Mouse (Mus musculus): ENCODE data around the gene Hs3st6. TPM values are rescaled to one million over a fixed set of nuclear protein-coding genes. Genes with fewer than 3 reads are reported as not detected.

Gene Hs3st6
- polyA plus RNA-seq, 1 experiment, result 8.9 TPM

DNA sequence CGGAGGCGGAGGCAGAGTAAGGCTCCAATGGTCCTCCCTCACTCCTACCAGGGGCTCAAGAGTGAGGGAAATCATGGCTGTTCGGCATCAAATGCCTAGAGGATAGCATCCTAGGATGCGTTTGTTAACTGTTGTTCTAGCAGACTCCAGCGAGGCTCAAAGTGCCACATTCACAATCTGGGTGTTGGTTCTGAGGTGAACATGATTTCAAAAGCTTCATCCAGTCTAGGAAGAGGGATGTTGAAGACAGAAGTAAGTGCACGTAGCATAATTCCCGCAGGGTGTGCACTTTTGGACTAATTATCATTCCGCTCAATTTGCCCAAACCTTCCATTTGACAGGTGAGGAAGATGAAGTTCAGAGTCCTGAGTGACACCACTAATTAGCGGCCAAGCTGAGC lies 45.4 kb downstream of the Hs3st6 start:
- TF ChIP-seq POLR2A (IDR thresholded peaks at IDR 0.05; ENCODE audit: borderline replicate concordance, extremely low read depth, low read depth, low read length), result no peak

DNA sequence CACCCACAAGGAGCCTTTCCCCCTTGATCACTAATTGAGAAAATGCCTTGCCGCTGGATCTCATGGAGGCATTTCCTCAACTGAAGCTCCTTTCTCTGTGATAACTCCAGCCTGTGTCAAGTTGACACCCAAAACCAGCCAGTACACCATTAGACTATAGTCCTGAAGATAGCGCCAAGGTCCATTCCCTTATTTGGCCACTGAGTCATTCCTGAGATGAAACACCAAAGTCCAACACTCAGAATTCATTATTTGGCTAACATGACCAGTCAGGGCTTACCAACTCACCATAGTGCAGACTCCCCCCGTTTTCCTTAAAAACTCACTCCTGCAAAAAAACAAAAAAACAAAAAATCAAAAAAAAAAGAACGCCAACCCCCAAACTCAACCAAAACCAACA lies 46.7 kb downstream of the Hs3st6 start:
- no peak for TF ChIP-seq CTCF (IDR thresholded peaks at IDR 0.05; ENCODE audit: insufficient read depth, low read length)
- TF ChIP-seq POLR2A (IDR thresholded peaks at IDR 0.05; ENCODE audit: borderline replicate concordance, extremely low read depth, low read depth, low read length), result no peak
- 0 out of 2 replicates have a peak, but pooled peaks cover under 1% of the 10 kb centered on the region for H3K4me1 ChIP-seq (ENCODE audit: control insufficient read depth, insufficient read depth, low read length)
- no peak for DNase-seq
- 87% methylated on average over 4 of the region's 4 CpGs for WGBS
- H3K4me3 ChIP-seq (replicated peaks; ENCODE audit: extremely low read depth, low read depth, low read length), result no peak overlapping the region

More for the DNA sequence above, 45.4 kb downstream of the Hs3st6 start:
- H3K4me1 ChIP-seq (ENCODE audit: control insufficient read depth, insufficient read depth, low read length), result no peaks in the 10 kb centered on the region
- 59% methylated on average over 9 of the region's 9 CpGs for WGBS
- no peak for DNase-seq
- no peak overlapping the region for H3K4me3 ChIP-seq (replicated peaks; ENCODE audit: extremely low read depth, low read depth, low read length)

DNA sequence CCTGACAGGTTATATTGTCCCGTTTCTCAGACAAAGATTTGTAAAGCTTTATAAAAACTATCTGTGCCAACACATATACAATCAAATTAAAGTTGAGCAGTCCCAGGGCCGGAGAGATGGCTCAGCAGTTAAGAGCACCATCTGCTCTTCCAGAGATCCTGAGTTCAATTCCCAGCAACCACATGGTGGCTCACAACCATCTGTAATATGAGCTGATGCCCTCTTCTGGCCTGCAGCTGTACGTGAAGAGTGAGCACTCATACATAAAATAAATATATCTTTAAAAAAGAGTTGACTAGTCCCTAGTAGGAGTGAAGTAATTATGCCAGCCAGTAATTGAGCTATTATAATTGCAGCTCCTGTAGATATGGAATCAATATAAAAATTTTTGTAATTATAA lies 47.7 kb downstream of the Hs3st6 start:
- no peak for DNase-seq
- TF ChIP-seq POLR2A (IDR thresholded peaks at IDR 0.05; ENCODE audit: borderline replicate concordance, extremely low read depth, low read depth, low read length) (no peak), CTCF (IDR thresholded peaks at IDR 0.05; ENCODE audit: insufficient read depth, low read length) (no peak)
- Histone ChIP-seq H3K4me3 (replicated peaks; ENCODE audit: extremely low read depth, low read depth, low read length) (no peak overlapping the region), H3K4me1 (ENCODE audit: control insufficient read depth, insufficient read depth, low read length) (peaks cover 3% of the 10 kb centered on the region; the same call in 1 of the 2 replicates)
- WGBS, result 49% methylated on average over 3 of the region's 3 CpGs

DNA sequence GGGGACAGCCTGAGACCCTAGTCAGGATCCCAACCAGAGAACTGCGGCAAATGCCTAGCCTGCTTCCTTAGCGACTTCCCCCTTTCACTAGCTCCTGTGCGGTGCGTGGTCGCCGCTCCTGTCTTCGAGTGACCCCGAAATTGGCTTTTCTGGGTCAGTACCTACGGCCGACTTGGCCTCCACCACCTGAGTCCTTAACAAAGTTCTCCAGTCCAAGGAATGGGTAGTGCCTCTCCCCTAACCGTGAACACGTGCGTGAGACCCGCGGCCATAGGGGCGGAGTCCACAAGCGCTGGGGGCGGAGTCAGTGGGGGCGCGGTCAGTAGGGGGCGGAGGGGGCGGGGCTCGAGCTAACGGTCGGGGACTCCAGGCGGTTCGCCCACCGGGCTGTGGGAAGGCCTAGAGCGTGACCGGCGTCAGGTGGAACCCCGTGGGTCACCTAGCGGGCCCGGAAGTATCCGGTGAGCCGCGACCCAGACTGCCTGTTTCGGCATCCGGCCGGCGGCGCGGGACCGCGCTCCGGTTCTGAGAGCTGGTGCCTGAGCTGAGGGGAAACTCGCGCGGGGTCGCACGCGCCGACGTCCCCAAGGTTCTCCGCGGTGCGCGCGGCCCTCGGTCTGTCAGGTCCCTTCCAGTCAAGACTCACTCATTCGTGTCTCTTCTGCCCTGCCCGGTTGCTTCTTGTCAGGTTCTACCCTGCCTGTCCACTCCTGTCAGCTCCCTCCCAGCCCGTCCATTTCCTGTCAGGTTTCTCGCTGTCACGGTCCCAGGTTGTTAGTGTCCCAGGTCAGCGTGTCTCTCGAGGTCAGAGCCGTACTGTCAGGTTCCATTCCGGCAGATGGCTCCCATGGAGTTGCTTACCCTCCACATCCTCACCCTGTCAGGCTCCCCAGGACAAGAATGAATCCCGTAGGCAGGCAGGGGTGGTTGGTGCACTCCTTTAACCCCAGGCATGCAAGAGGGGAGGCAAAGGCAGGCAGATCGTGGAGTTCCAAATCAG lies 51.5 kb downstream of the Hs3st6 start, which contains the start of gene Meiob:
Gene Meiob, plus strand, starts transcription at position 338 of the 1,000 bp plus-strand sequence.
- WGBS, result under 1% methylated on average over 71 of the region's 71 CpGs
- TF ChIP-seq CTCF (IDR thresholded peaks at IDR 0.05; ENCODE audit: insufficient read depth, low read length), result no peak
- no peak for TF ChIP-seq POLR2A (IDR thresholded peaks at IDR 0.05; ENCODE audit: borderline replicate concordance, extremely low read depth, low read depth, low read length)
- H3K4me1 ChIP-seq (ENCODE audit: control insufficient read depth, insufficient read depth, low read length), result peaks cover 3% of the 10 kb centered on the region; the same call in 1 of the 2 replicates
- peak; percentile 70 for DNase-seq
- peak within 1 kb of the TSS; percentile 54 for H3K4me3 ChIP-seq (replicated peaks; ENCODE audit: extremely low read depth, low read depth, low read length)

Other genes with a start within 250 kb of the Hs3st6 start
- 237 and 263 TPM in 2 replicates for gene Traf7, start 225.1 kb upstream of the Hs3st6 start, polyA plus RNA-seq (2012; rRNA removed)
- gene Rab26, start 218.8 kb upstream of the Hs3st6 start, polyA plus RNA-seq (2012; rRNA removed), result 1.1 and 1.2 TPM in 2 replicates
- gene Pkd1, start 203.2 kb upstream of the Hs3st6 start, polyA plus RNA-seq (2012; rRNA removed), result 136 and 146 TPM in 2 replicates
- gene Tsc2, start 120.4 kb upstream of the Hs3st6 start, polyA plus RNA-seq (2012; rRNA removed), result 220 and 230 TPM in 2 replicates
- gene Nthl1, start 120.3 kb upstream of the Hs3st6 start, polyA plus RNA-seq (2012; rRNA removed), result 18.8 and 19.3 TPM in 2 replicates
- gene Slc9a3r2, start 102.7 kb upstream of the Hs3st6 start, polyA plus RNA-seq (2012; rRNA removed), result 507 and 712 TPM in 2 replicates
- gene Npw, start 94.5 kb upstream of the Hs3st6 start, polyA plus RNA-seq (2012; rRNA removed), result 77.9 and 131 TPM in 2 replicates
- gene Zfp598, start 83.3 kb upstream of the Hs3st6 start, polyA plus RNA-seq (2012; rRNA removed), result 89.7 and 89.8 TPM in 2 replicates
- 0.46 and 0.62 TPM in 2 replicates for gene Syngr3, start 63.0 kb upstream of the Hs3st6 start, polyA plus RNA-seq (2012; rRNA removed)
- gene Gfer, start 56.8 kb upstream of the Hs3st6 start, polyA plus RNA-seq (2012; rRNA removed), result 13.7 and 20.3 TPM in 2 replicates
- gene Noxo1, start 56.8 kb upstream of the Hs3st6 start, polyA plus RNA-seq (2012; rRNA removed), result 13.2 and 14.2 TPM in 2 replicates
- gene Tbl3, start 45.3 kb upstream of the Hs3st6 start, polyA plus RNA-seq (2012; rRNA removed), result 45.4 and 60.7 TPM in 2 replicates
- gene Rnf151, start 34.9 kb upstream of the Hs3st6 start, polyA plus RNA-seq (2012; rRNA removed), result 0.29 and 0.57 TPM in 2 replicates
- 1,603 and 2,135 TPM in 2 replicates for gene Rps2, start 34.9 kb upstream of the Hs3st6 start, polyA plus RNA-seq (2012; rRNA removed)
- 174 and 218 TPM in 2 replicates for gene Ndufb10, start 28.5 kb upstream of the Hs3st6 start, polyA plus RNA-seq (2012; rRNA removed)
- gene Rpl3l, start 25.2 kb upstream of the Hs3st6 start, polyA plus RNA-seq (2012; rRNA removed), result 0.26 and 6.4 TPM in 2 replicates
- 84.4 and 103 TPM in 2 replicates for gene Msrb1, start 16.3 kb upstream of the Hs3st6 start, polyA plus RNA-seq (2012; rRNA removed)
- gene Meiob, start 51.3 kb downstream of the Hs3st6 start, polyA plus RNA-seq (2012; rRNA removed), result not detected in 2 replicates
- 56.1 and 83.4 TPM in 2 replicates for gene Hagh, start 87.2 kb downstream of the Hs3st6 start, polyA plus RNA-seq (2012; rRNA removed)
- gene Fahd1, start 97.4 kb downstream of the Hs3st6 start, polyA plus RNA-seq (2012; rRNA removed), result 6.4 and 7.8 TPM in 2 replicates
- 3.0 and 3.9 TPM in 2 replicates for gene Igfals, start 113.0 kb downstream of the Hs3st6 start, polyA plus RNA-seq (2012; rRNA removed)
- 23.6 and 36.7 TPM in 2 replicates for gene Nubp2, start 133.4 kb downstream of the Hs3st6 start, polyA plus RNA-seq (2012; rRNA removed)
- 76.4 and 85.4 TPM in 2 replicates for gene Spsb3, start 133.7 kb downstream of the Hs3st6 start, polyA plus RNA-seq (2012; rRNA removed)
- gene Eme2, start 142.1 kb downstream of the Hs3st6 start, polyA plus RNA-seq (2012; rRNA removed), result 41.1 and 48.0 TPM in 2 replicates
- 100 and 115 TPM in 2 replicates for gene Mrps34, start 142.1 kb downstream of the Hs3st6 start, polyA plus RNA-seq (2012; rRNA removed)
- 55.8 and 69.4 TPM in 2 replicates for gene Nme3, start 143.5 kb downstream of the Hs3st6 start, polyA plus RNA-seq (2012; rRNA removed)
- gene Mapk8ip3, start 184.0 kb downstream of the Hs3st6 start, polyA plus RNA-seq (2012; rRNA removed), result 110 and 119 TPM in 2 replicates
- gene Jpt2, start 207.7 kb downstream of the Hs3st6 start, polyA plus RNA-seq (2012; rRNA removed), result 6.1 and 10.2 TPM in 2 replicates

Data from lung, adult 2 months (tissue).